17 mouse cellular contexts compared by ENCODE assay signal in genomic region chrX:142829267-142829666, GRCm38 (mm10).
"Had no signal": no experiment of that assay in that cellular context is flagged by ENCODE, and none has a peak within 500 bp of the region (broad histone marks: within the 10 kb centered on the region; RNA-seq: fewer than 3 reads in every experiment).

No protein-coding gene starts in this region.

- H3K27me3 ChIP-seq: lung, embryonic 15.5 days; midbrain, embryonic 15.5 days; neural tube, embryonic 12.5 days; stomach, embryonic 15.5 days had no signal

- H3K9ac ChIP-seq: lung, embryonic 15.5 days; midbrain, embryonic 13.5 days; midbrain, embryonic 15.5 days; neural tube, embryonic 12.5 days; stomach, embryonic 15.5 days had no signal

- DNase-seq: lung, adult 2 months; lung, postnatal 14 days; lung, postnatal 36 days; right cerebral cortex, postnatal 14 days; thymus, adult 2 months; thymus, postnatal 25 days; thymus, postnatal 4 days had no signal

- H3K4me2 ChIP-seq: lung, embryonic 15.5 days; midbrain, embryonic 11.5 days; midbrain, embryonic 13.5 days; midbrain, embryonic 15.5 days; neural tube, embryonic 12.5 days; stomach, embryonic 15.5 days had no signal

- H3K27ac ChIP-seq: lung, embryonic 15.5 days; macrophage; midbrain, embryonic 13.5 days; midbrain, embryonic 15.5 days; neural tube, embryonic 12.5 days; stomach, embryonic 15.5 days; stomach, postnatal 0 days had no signal

- H3K4me1 ChIP-seq: lung, embryonic 15.5 days; midbrain, embryonic 13.5 days; midbrain, embryonic 15.5 days; neural tube, embryonic 12.5 days; stomach, embryonic 15.5 days had no signal

- H3K36me3 ChIP-seq: lung, embryonic 15.5 days; midbrain, embryonic 13.5 days; midbrain, embryonic 15.5 days; neural tube, embryonic 12.5 days; stomach, embryonic 15.5 days had no signal

- H3K4me3 ChIP-seq: lung, embryonic 15.5 days; megakaryocyte, embryonic 14.5 days; midbrain, embryonic 13.5 days; midbrain, embryonic 15.5 days; neural tube, embryonic 12.5 days; stomach, embryonic 15.5 days had no signal

- ATAC-seq: lung, postnatal 0 days; midbrain, embryonic 13.5 days; midbrain, embryonic 15.5 days had no signal

- H3K9me3 ChIP-seq: lung, embryonic 15.5 days; megakaryocyte, embryonic 14.5 days; midbrain, embryonic 13.5 days; midbrain, embryonic 15.5 days; neural tube, embryonic 12.5 days; stomach, embryonic 15.5 days had no signal
